Mouse (Mus musculus): ENCODE measurements at regions not wholly inside any gene's neighbourhood (a gene's known extent, or its start where the extent isn't known, plus 50 kb on each side); places are given as distances from the start of the nearest gene placed in this dataset.

DNA sequence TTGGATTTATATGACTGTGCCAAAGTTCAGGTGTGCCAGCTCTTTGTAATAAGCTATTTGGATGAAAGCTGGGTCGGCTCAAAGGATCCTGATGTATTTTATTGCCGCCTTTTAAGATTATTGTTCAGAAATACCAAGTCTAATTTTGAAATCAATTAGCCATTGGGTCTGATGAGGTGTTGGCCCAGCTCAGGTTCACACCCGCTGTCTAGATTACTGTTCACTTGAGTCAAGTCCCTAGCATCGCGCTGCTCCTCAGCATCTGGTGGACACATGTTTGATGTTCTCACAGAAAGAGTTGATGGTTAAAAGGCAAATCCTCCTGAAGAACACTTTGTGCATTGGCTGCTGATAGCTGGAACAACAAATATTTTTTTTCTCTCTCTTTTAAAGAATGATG is 281.8 kb downstream of the Fbxo8 start:
- Histone ChIP-seq H3K27me3 (replicated peaks; ENCODE audit: control insufficient read depth, insufficient read depth, low read length) (no peaks in the 10 kb centered on the region), H3K4me1 (ENCODE audit: control insufficient read depth, insufficient read depth, low read length) (no peaks in the 10 kb centered on the region), H3K27ac (ENCODE audit: insufficient read depth, low read depth, low read length) (no peak overlapping the region), H3K4me3 (ENCODE audit: insufficient read depth, low read depth, low read length) (no peak overlapping the region), H3K36me3 (ENCODE audit: control insufficient read depth, insufficient read depth, low read length) (no peaks in the 10 kb centered on the region)
- no peak for TF ChIP-seq POLR2A (IDR thresholded peaks at IDR 0.05; ENCODE audit: low read depth, low read length)
- TF ChIP-seq CTCF (conservative IDR thresholded peaks at IDR 0.05; ENCODE audit: insufficient read depth, insufficient read length, low read depth, low read length): no peak
- DNase-seq: no peak
- 88% methylated on average over 5 of the region's 5 CpGs for WGBS

DNA sequence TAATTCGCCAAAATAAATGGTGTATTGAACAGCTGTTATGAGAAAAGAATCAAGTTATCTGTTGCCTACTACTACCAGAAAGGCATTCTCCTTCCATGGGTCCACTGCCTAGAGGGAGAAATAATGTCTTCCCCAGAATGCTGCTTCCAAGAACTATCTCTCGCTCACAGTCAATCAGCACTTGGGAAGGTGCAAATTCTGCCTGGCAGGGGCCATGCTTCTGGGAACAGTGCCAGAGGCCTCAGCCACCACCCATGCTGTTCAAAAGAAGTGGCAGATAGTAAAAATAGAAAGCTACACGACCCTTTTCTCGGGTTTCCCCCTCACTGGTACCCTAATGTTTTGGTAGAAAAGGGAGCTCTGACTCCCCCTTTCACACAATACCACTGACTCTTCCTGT is 282.2 kb downstream of the Fbxo8 start:
- H3K4me1 ChIP-seq (ENCODE audit: control insufficient read depth, insufficient read depth, low read length): no peaks in the 10 kb centered on the region
- no peaks in the 10 kb centered on the region for H3K36me3 ChIP-seq (ENCODE audit: control insufficient read depth, insufficient read depth, low read length)
- 34% methylated on average over 4 of the region's 4 CpGs for WGBS

DNA sequence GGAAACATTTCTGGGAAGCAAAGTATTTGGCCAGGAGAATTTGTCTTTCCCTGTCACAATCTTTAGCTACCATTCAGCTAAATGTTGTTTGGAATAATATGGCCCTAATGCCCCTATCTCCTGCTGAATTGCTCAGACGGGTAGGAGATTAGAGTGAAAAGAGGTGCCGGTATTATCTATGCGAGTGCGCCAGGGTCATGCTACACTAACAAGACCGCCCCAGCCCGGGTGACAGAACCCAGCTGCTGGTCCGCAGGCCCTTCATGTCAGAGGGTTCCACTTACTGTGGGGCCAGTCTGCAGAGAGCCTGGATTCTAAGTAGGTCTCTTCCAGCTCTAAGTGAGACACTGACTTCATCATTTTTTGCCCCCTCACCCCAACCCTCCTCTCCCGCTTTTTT is 332.6 kb downstream of the Fbxo8 start:
- Histone ChIP-seq H3K36me3 (ENCODE audit: control insufficient read depth, insufficient read depth, low read length) (no peaks in the 10 kb centered on the region), H3K4me1 (ENCODE audit: control insufficient read depth, insufficient read depth, low read length) (no peaks in the 10 kb centered on the region), H3K4me3 (ENCODE audit: insufficient read depth, low read depth, low read length) (no peak overlapping the region), H3K27ac (ENCODE audit: insufficient read depth, low read depth, low read length) (no peak overlapping the region), H3K27me3 (replicated peaks; ENCODE audit: control insufficient read depth, insufficient read depth, low read length) (no peaks in the 10 kb centered on the region)
- 20% methylated on average over 8 of the region's 8 CpGs for WGBS
- TF ChIP-seq POLR2A (IDR thresholded peaks at IDR 0.05; ENCODE audit: low read depth, low read length) (no peak), CTCF (conservative IDR thresholded peaks at IDR 0.05; ENCODE audit: insufficient read depth, insufficient read length, low read depth, low read length) (no peak)
- no peak for DNase-seq

More for the DNA sequence above, 282.2 kb downstream of the Fbxo8 start:
- H3K27ac ChIP-seq (ENCODE audit: insufficient read depth, low read depth, low read length): no peak overlapping the region
- TF ChIP-seq CTCF (conservative IDR thresholded peaks at IDR 0.05; ENCODE audit: insufficient read depth, insufficient read length, low read depth, low read length) (no peak), POLR2A (IDR thresholded peaks at IDR 0.05; ENCODE audit: low read depth, low read length) (no peak)
- H3K27me3 ChIP-seq (replicated peaks; ENCODE audit: control insufficient read depth, insufficient read depth, low read length): no peaks in the 10 kb centered on the region
- DNase-seq: no peak
- H3K4me3 ChIP-seq (ENCODE audit: insufficient read depth, low read depth, low read length): no peak overlapping the region

DNA sequence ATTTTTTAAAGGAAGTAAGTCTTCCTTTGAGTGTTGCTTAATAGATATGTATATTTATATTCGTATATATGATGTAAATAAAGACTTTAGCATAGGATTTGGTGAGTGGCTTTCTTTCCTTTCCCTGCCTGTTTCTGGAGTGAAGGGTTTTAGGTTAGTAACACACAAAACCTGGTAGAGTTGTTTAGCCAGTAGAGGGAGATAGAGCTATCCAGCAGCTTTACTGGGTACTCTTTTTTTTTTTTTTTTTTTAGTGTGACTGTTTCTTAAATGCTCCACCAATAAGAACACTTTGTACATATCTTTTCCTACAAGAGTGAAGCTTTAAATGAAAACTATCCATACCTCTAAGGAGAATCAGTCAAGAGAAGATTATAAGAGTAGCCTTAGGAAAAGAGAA is 333.3 kb downstream of the Fbxo8 start:
- DNase-seq: peak; percentile 2

DNA sequence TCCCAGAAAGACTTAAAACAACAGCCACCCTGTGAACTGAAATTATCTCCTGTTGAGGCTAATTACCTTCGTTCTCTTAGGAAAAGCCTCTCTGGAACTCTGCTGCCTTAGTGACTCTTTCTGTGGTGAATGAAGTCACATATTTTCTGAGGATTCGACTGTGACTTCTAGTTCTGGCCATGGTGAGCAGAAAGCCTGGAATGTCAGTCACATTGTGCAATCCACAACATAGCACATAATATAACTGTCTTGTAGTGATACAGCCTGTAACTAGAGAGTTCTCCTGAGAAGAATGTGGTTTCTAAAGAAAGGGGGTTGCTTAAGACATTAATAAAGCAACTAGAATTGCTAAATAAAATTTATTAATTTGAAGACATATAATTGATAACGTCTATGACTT is 342.7 kb downstream of the Fbxo8 start:
- TF ChIP-seq POLR2A (IDR thresholded peaks at IDR 0.05; ENCODE audit: low read depth, low read length) (no peak), CTCF (conservative IDR thresholded peaks at IDR 0.05; ENCODE audit: insufficient read depth, insufficient read length, low read depth, low read length) (no peak)
- Histone ChIP-seq H3K27me3 (replicated peaks; ENCODE audit: control insufficient read depth, insufficient read depth, low read length) (no peaks in the 10 kb centered on the region), H3K4me1 (ENCODE audit: control insufficient read depth, insufficient read depth, low read length) (no peaks in the 10 kb centered on the region), H3K27ac (ENCODE audit: insufficient read depth, low read depth, low read length) (no peak overlapping the region), H3K4me3 (ENCODE audit: insufficient read depth, low read depth, low read length) (no peak overlapping the region), H3K36me3 (ENCODE audit: control insufficient read depth, insufficient read depth, low read length) (no peaks in the 10 kb centered on the region)
- no peak for DNase-seq
- WGBS: 58% methylated on average over 3 of the region's 3 CpGs

More for the DNA sequence above, 333.3 kb downstream of the Fbxo8 start:
- H3K4me1 ChIP-seq (ENCODE audit: control insufficient read depth, insufficient read depth, low read length): no peaks in the 10 kb centered on the region
- WGBS: 33% methylated on average over 1 of the region's 1 CpGs
- TF ChIP-seq CTCF (conservative IDR thresholded peaks at IDR 0.05; ENCODE audit: insufficient read depth, insufficient read length, low read depth, low read length) (no peak), POLR2A (IDR thresholded peaks at IDR 0.05; ENCODE audit: low read depth, low read length) (no peak)
- H3K27ac ChIP-seq (ENCODE audit: insufficient read depth, low read depth, low read length): no peak overlapping the region
- H3K27me3 ChIP-seq (replicated peaks; ENCODE audit: control insufficient read depth, insufficient read depth, low read length): no peaks in the 10 kb centered on the region
- no peaks in the 10 kb centered on the region for H3K36me3 ChIP-seq (ENCODE audit: control insufficient read depth, insufficient read depth, low read length)
- H3K4me3 ChIP-seq (ENCODE audit: insufficient read depth, low read depth, low read length): no peak overlapping the region

DNA sequence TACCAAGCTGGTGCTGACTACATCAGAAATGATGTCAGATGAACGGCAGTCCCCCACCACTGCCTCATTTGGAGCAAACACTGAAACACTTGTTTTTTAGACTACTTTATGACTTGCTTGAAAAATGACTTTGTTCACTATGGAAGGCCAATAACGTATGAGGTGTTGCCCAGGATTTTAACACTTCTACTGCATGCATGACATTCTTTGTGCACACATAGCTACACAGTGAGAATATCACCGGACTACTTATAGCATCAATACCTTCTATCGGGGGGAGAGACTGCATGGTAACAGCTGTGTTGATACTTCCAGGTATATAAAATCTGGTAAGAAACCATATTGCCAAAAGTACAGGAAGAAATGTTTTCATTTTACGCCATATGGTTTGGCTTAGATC is 364.5 kb downstream of the Fbxo8 start:
- H3K4me3 ChIP-seq (ENCODE audit: insufficient read depth, low read depth, low read length): no peak overlapping the region
- H3K27me3 ChIP-seq (replicated peaks; ENCODE audit: control insufficient read depth, insufficient read depth, low read length): no peaks in the 10 kb centered on the region
- H3K4me1 ChIP-seq (ENCODE audit: control insufficient read depth, insufficient read depth, low read length): no peaks in the 10 kb centered on the region
- no peak overlapping the region for H3K27ac ChIP-seq (ENCODE audit: insufficient read depth, low read depth, low read length)
- H3K36me3 ChIP-seq (ENCODE audit: control insufficient read depth, insufficient read depth, low read length): no peaks in the 10 kb centered on the region
- 84% methylated on average over 5 of the region's 5 CpGs for WGBS
- no peak for TF ChIP-seq POLR2A (IDR thresholded peaks at IDR 0.05; ENCODE audit: low read depth, low read length)
- no peak for TF ChIP-seq CTCF (conservative IDR thresholded peaks at IDR 0.05; ENCODE audit: insufficient read depth, insufficient read length, low read depth, low read length)
- no peak for DNase-seq

DNA sequence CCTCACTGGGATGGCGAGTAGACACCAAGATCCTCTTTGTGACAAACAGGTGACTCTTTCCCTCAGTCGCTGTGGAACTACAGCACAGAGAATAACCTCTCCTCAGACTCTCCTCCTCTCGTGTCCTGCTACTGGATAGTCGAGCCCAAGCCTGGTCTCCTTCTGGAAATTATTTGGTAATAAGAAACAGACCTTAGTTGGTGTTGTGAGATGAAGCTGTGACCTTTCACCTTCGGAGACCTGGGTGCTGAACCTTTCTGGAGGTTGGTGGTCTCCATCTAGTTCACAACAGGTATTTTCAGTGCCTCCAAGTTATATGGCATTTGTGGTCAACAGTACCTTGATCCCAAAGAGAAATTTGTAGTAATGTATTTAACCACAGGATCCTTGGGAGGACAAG is 365.1 kb downstream of the Fbxo8 start:
- 81% methylated on average over 5 of the region's 5 CpGs for WGBS
- no peak overlapping the region for H3K27ac ChIP-seq (ENCODE audit: insufficient read depth, low read depth, low read length)
- DNase-seq: no peak
- no peak overlapping the region for H3K4me3 ChIP-seq (ENCODE audit: insufficient read depth, low read depth, low read length)
- TF ChIP-seq CTCF (conservative IDR thresholded peaks at IDR 0.05; ENCODE audit: insufficient read depth, insufficient read length, low read depth, low read length): no peak
- TF ChIP-seq POLR2A (IDR thresholded peaks at IDR 0.05; ENCODE audit: low read depth, low read length): no peak
- no peaks in the 10 kb centered on the region for H3K27me3 ChIP-seq (replicated peaks; ENCODE audit: control insufficient read depth, insufficient read depth, low read length)
- no peaks in the 10 kb centered on the region for H3K36me3 ChIP-seq (ENCODE audit: control insufficient read depth, insufficient read depth, low read length)
- H3K4me1 ChIP-seq (ENCODE audit: control insufficient read depth, insufficient read depth, low read length): no peaks in the 10 kb centered on the region

DNA sequence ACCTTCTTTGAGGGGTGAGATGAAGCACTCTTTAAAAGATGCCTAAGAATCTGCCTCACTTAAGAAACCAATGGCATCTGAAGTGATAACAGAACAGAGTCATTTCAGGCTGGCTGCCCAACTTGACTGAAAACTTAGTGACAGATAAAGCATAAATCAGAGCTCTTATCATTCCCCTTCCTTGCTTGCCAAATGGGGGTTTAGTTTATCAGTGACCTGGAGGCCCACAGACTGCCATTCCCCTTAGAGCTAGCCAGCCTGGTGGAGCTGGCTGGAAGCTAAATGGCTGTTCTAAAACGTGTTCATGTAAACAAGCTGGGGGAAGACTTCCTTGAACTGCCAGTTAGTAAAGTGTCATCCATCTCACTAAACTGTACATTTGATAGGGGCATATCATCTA is 373.8 kb downstream of the Fbxo8 start:
- WGBS: 3% methylated on average over 1 of the region's 1 CpGs

More for the DNA sequence above, 373.8 kb downstream of the Fbxo8 start:
- no peak for DNase-seq
- Histone ChIP-seq H3K27me3 (replicated peaks; ENCODE audit: control insufficient read depth, insufficient read depth, low read length) (no peaks in the 10 kb centered on the region), H3K27ac (ENCODE audit: insufficient read depth, low read depth, low read length) (no peak overlapping the region), H3K4me1 (ENCODE audit: control insufficient read depth, insufficient read depth, low read length) (no peaks in the 10 kb centered on the region), H3K36me3 (ENCODE audit: control insufficient read depth, insufficient read depth, low read length) (no peaks in the 10 kb centered on the region), H3K4me3 (ENCODE audit: insufficient read depth, low read depth, low read length) (no peak overlapping the region)
- TF ChIP-seq POLR2A (IDR thresholded peaks at IDR 0.05; ENCODE audit: low read depth, low read length) (no peak), CTCF (conservative IDR thresholded peaks at IDR 0.05; ENCODE audit: insufficient read depth, insufficient read length, low read depth, low read length) (no peak)

Measured in kidney, adult 2 months (tissue).